In genomic region chr13:37945392-37945791, GRCm38 (mm10) we compare ENCODE assay signal across 24 mouse cellular contexts. TPM values are rescaled to one million over a fixed set of nuclear protein-coding genes. Genes with fewer than 3 reads are reported as not detected.
DNase-seq lines count a peak whose midpoint lies in the region; ATAC-seq and TF ChIP-seq lines count a peak whose summit lies in the region.
"Had no signal": no experiment of that assay in that cellular context is flagged by ENCODE, and none has a peak within 500 bp of the region (broad histone marks: within the 10 kb centered on the region; RNA-seq: fewer than 3 reads in every experiment).

No protein-coding gene starts in this region.

- H3K9ac ChIP-seq in heart, embryonic 12.5 days: no peak overlapping the region
- H3K9ac ChIP-seq in hindbrain, postnatal 0 days (replicated peaks; ENCODE audit: low read length): no peak overlapping the region
- H3K9ac ChIP-seq in hindbrain, embryonic 12.5 days: no peak overlapping the region
- H3K9ac ChIP-seq: embryonic facial prominence, embryonic 12.5 days; limb, embryonic 13.5 days; lung, embryonic 15.5 days; midbrain, embryonic 15.5 days had no signal

- H3K4me1 ChIP-seq in heart, embryonic 12.5 days (replicated peaks): peaks cover 28% of the 10 kb centered on the region
- H3K4me1 ChIP-seq in hindbrain, postnatal 0 days (ENCODE audit: insufficient read depth, low read length): no peaks in the 10 kb centered on the region
- H3K4me1 ChIP-seq in hindbrain, embryonic 12.5 days: no peaks in the 10 kb centered on the region; the same call in 1 of the 2 replicates
- H3K4me1 ChIP-seq: midbrain, embryonic 15.5 days had no signal

- H3K27ac ChIP-seq in heart, embryonic 12.5 days (ENCODE audit: poor library complexity, severe bottlenecking): peak overlapping the region; percentile 13; the same call in 1 of the 2 replicates
- no peak overlapping the region for H3K27ac ChIP-seq in hindbrain, postnatal 0 days
- H3K27ac ChIP-seq in hindbrain, embryonic 12.5 days: no peak overlapping the region
- no peak overlapping the region for H3K27ac ChIP-seq in gastrocnemius, adult 2 months
- H3K27ac ChIP-seq: embryonic facial prominence, embryonic 12.5 days; limb, embryonic 13.5 days; lung, embryonic 15.5 days; midbrain, embryonic 10.5 days; midbrain, embryonic 15.5 days had no signal

- intact Hi-C loops in gastrocnemius, adult 2 months (cut with DNase I): no loop called here

- no peak for ATAC-seq in heart, embryonic 12.5 days (ENCODE audit: insufficient number of reproducible peaks, low FRiP score)
- ATAC-seq in hindbrain, postnatal 0 days: no peak
- ATAC-seq in hindbrain, embryonic 12.5 days (ENCODE audit: low FRiP score): no peak
- ATAC-seq: forebrain, embryonic 16.5 days; intestine, embryonic 16.5 days; midbrain, embryonic 15.5 days had no signal

- H3K9me3 ChIP-seq in heart, embryonic 12.5 days (replicated peaks): no peaks in the 10 kb centered on the region
- no peaks in the 10 kb centered on the region for H3K9me3 ChIP-seq in hindbrain, postnatal 0 days (ENCODE audit: low read length)
- no peaks in the 10 kb centered on the region for H3K9me3 ChIP-seq in hindbrain, embryonic 12.5 days (replicated peaks)
- H3K9me3 ChIP-seq: embryonic facial prominence, embryonic 12.5 days; limb, embryonic 13.5 days; lung, embryonic 15.5 days; midbrain, embryonic 10.5 days; midbrain, embryonic 15.5 days had no signal

- TF ChIP-seq CTCF in hindbrain, postnatal 0 days (IDR thresholded peaks at IDR 0.05; ENCODE audit: low read depth): no peak
- TF ChIP-seq CTCF in gastrocnemius, adult 2 months (IDR thresholded peaks at IDR 0.05): no peak

- H3K36me3 ChIP-seq in heart, embryonic 12.5 days: peaks cover 60% of the 10 kb centered on the region
- no peaks in the 10 kb centered on the region for H3K36me3 ChIP-seq in hindbrain, postnatal 0 days (ENCODE audit: insufficient read depth, low read length)
- H3K36me3 ChIP-seq in hindbrain, embryonic 12.5 days: peaks cover 7% of the 10 kb centered on the region
- H3K36me3 ChIP-seq: midbrain, embryonic 15.5 days had no signal

- no peak overlapping the region for H3K4me2 ChIP-seq in heart, embryonic 12.5 days
- no peak overlapping the region for H3K4me2 ChIP-seq in hindbrain, postnatal 0 days (ENCODE audit: low read depth, low read length)
- no peak overlapping the region for H3K4me2 ChIP-seq in hindbrain, embryonic 12.5 days (replicated peaks)
- H3K4me2 ChIP-seq: embryonic facial prominence, embryonic 12.5 days; limb, embryonic 13.5 days; liver, embryonic 11.5 days; lung, embryonic 15.5 days; midbrain, embryonic 15.5 days had no signal

- WGBS in heart, embryonic 12.5 days: 55% methylated on average over 8 of the region's 8 CpGs
- 76% methylated on average over 8 of the region's 8 CpGs for WGBS in hindbrain, postnatal 0 days
- 79% methylated on average over 8 of the region's 8 CpGs for WGBS in hindbrain, embryonic 12.5 days

- no peak overlapping the region for H3K4me3 ChIP-seq in heart, embryonic 12.5 days
- H3K4me3 ChIP-seq in hindbrain, postnatal 0 days (ENCODE audit: low read length): no peak overlapping the region
- no peak overlapping the region for H3K4me3 ChIP-seq in hindbrain, embryonic 12.5 days
- H3K4me3 ChIP-seq in gastrocnemius, adult 2 months: no peak overlapping the region
- H3K4me3 ChIP-seq: embryonic facial prominence, embryonic 12.5 days; limb, embryonic 13.5 days; lung, embryonic 15.5 days; midbrain, embryonic 10.5 days; midbrain, embryonic 15.5 days had no signal

- H3K27me3 ChIP-seq in heart, embryonic 12.5 days (replicated peaks): no peaks in the 10 kb centered on the region
- H3K27me3 ChIP-seq in hindbrain, postnatal 0 days (ENCODE audit: insufficient read depth, low read length): no peaks in the 10 kb centered on the region
- H3K27me3 ChIP-seq in hindbrain, embryonic 12.5 days: no peaks in the 10 kb centered on the region
- H3K27me3 ChIP-seq: CH12.LX; embryonic facial prominence, embryonic 12.5 days; limb, embryonic 13.5 days; lung, embryonic 15.5 days; midbrain, embryonic 15.5 days had no signal

- DNase-seq in cerebellum, postnatal 10 days: peak; percentile 49 to 51
- DNase-seq in cerebellum, postnatal 36 days: no peak
- DNase-seq in heart, postnatal 4 days: no peak
- peak; percentile 31 for DNase-seq in hindbrain, postnatal 0 days (ENCODE audit: low spot score)
- DNase-seq in retina, postnatal 1 day: peak; percentile 77
- DNase-seq in gastrocnemius, adult 2 months: no peak
- DNase-seq: adrenal gland, adult 8-10 months; cerebellum, adult 8-10 months; embryo, embryonic 11 days; kidney, adult 9 months; kidney, postnatal 14 days; thymus, adult 2 months; thymus, postnatal 36 days had no signal

RNA-seq across cellular contexts. Expression of gene Ssr1, which starts 48.6 kb away (rescaled TPM):
- 124 and 130 TPM in 2 replicates for polyA plus RNA-seq in heart, embryonic 12.5 days (2016; fragmentation: Nextera tagmentation; extraction: Ambion mirVana)
- total RNA-seq in heart, postnatal 4 days (2021): 10 to 100 TPM; 93.1 to 98.7 TPM
- total RNA-seq in hindbrain, postnatal 0 days (2014; rRNA removed): 23.3 and 32.6 TPM in 2 replicates
- 76.3 and 80.0 TPM in 2 replicates for polyA plus RNA-seq in hindbrain, postnatal 0 days (2015; fragmentation: Nextera tagmentation; extraction: Ambion mirVana)
- 101 and 118 TPM in 2 replicates for polyA plus RNA-seq in hindbrain, embryonic 12.5 days (2016; fragmentation: Nextera tagmentation; extraction: Ambion mirVana)
- total RNA-seq in gastrocnemius, adult 2 months (2021): 10 to 100 TPM; 66.3 to 72.4 TPM

Comparison
In these comparisons a context has a peak if more than half of its experiments do, and no peak if none do; other contexts are left out.
1. DNase-seq: peak in cerebellum, postnatal 10 days (2 of 2), hindbrain, postnatal 0 days (single experiment) and retina, postnatal 1 day (single experiment); none in cerebellum, postnatal 36 days (0 of 2), heart, postnatal 4 days (single experiment) and gastrocnemius, adult 2 months (single experiment).